Mouse (Mus musculus) olfactory bulb, adult 2 months (tissue): ENCODE data around the gene Dbx2.

Experiments used
- CTCF ChIP-seq: fragments of 200-500 bp; IDR thresholded peaks from 2 replicates; pipeline ENCODE4 v1.5.1; 2012; ENCODE audit warnings: low read depth, mild to moderate bottlenecking, low read length, moderate library complexity; ENCODE audit not compliant: insufficient read depth
- POLR2A ChIP-seq: fragments of 200-500 bp; IDR thresholded peaks from 2 replicates; pipeline ENCODE4 v1.6.1; 2012; ENCODE audit warnings: mild to moderate bottlenecking, low read depth, low read length, moderate library complexity; ENCODE audit not compliant: insufficient read depth

DNA sequence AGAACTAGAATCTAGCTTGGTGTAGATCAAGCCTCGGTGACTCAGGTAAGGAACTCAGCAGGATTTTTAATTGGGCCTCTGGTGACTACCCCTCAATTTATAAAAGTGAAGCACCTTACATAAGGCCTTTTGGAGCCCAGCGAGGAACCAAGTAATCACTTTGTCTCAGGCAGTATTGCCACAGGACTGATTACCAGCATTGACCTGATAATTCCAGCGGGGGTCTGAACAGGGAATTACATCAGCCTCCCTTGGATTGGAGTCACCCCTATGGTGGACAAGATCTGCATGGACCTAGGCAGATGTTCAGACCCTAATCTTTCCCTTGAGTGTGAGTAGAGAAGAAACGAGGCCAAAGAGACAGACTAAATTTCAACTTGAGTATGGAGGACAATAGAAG lies 26.9 kb upstream of the Dbx2 start:
- no peak for TF ChIP-seq CTCF
- TF ChIP-seq POLR2A: no peak
